ENCODE assay signal across 8 mouse cellular contexts in genomic region chr7:70352617-70353016, GRCm38 (mm10). TPM values are rescaled to one million over a fixed set of nuclear protein-coding genes. Genes with fewer than 3 reads are reported as not detected.
DNase-seq lines count a peak whose midpoint lies in the region; ATAC-seq and TF ChIP-seq lines count a peak whose summit lies in the region.

No protein-coding gene starts in this region.

- ATAC-seq in heart, embryonic 14.5 days (ENCODE audit: insufficient number of reproducible peaks, insufficient read depth, low FRiP score, low read depth), result no peak
- no peak for ATAC-seq in embryonic facial prominence, embryonic 13.5 days (ENCODE audit: insufficient number of reproducible peaks, insufficient read depth, low FRiP score, low TSS enrichment, low read depth)
- ATAC-seq in intestine, postnatal 0 days, result no peak
- ATAC-seq in midbrain, postnatal 0 days (ENCODE audit: low FRiP score), result no peak
- no peak for ATAC-seq in erythroblast, adult 5-6 weeks (replicated peaks; ENCODE audit: low FRiP score, poor library complexity, severe bottlenecking)
- no peak for ATAC-seq in erythroid progenitor cell, adult 5-6 weeks (replicated peaks; ENCODE audit: low FRiP score, poor library complexity, severe bottlenecking)

- TF ChIP-seq CTCF in intestine, postnatal 0 days (IDR thresholded peaks at IDR 0.05; ENCODE audit: low read depth), result no peak
- no peak for TF ChIP-seq CTCF in midbrain, postnatal 0 days (IDR thresholded peaks at IDR 0.05)

- DNase-seq in heart, postnatal 10 days, result no peak
- DNase-seq in midbrain, postnatal 0 days (ENCODE audit: low spot score), result no peak
- no peak for DNase-seq in left cerebral cortex, adult 18-20 months (ENCODE audit: low spot score in 2 of 2)

- peaks cover 7 to 11% of the 10 kb centered on the region in 2 experiments for H3K4me1 ChIP-seq in heart, embryonic 14.5 days (ENCODE audit: control insufficient read depth in 2 of 2, insufficient read depth in 2 of 2, low read length in 2 of 2)
- peaks cover 42% of the 10 kb centered on the region for H3K4me1 ChIP-seq in embryonic facial prominence, embryonic 13.5 days
- H3K4me1 ChIP-seq in intestine, postnatal 0 days (replicated peaks; ENCODE audit: control insufficient read depth, insufficient read depth, low read length), result peaks cover 5% of the 10 kb centered on the region; the same call in 1 of the 2 replicates
- H3K4me1 ChIP-seq in midbrain, postnatal 0 days (ENCODE audit: insufficient read depth, low read length), result no peaks in the 10 kb centered on the region

- H3K36me3 ChIP-seq in heart, embryonic 14.5 days (ENCODE audit: control insufficient read depth, insufficient read depth, low read length), result peaks cover 8% of the 10 kb centered on the region; the same call in 1 of the 2 replicates
- H3K36me3 ChIP-seq in embryonic facial prominence, embryonic 13.5 days, result no peaks in the 10 kb centered on the region
- no peaks in the 10 kb centered on the region for H3K36me3 ChIP-seq in intestine, postnatal 0 days (ENCODE audit: control insufficient read depth, insufficient read depth)
- H3K36me3 ChIP-seq in midbrain, postnatal 0 days (ENCODE audit: insufficient read depth, low read length), result no peaks in the 10 kb centered on the region

- peak overlapping the region in 1 of 2 experiments; percentile 62; a peak in 2 of 4 replicates for H3K4me3 ChIP-seq in heart, embryonic 14.5 days (ENCODE audit: control insufficient read depth in 1 of 2, insufficient read depth in 1 of 2, low read depth in 1 of 2, low read length in 2 of 2)
- H3K4me3 ChIP-seq in embryonic facial prominence, embryonic 13.5 days, result peak overlapping the region; percentile 59
- H3K4me3 ChIP-seq in intestine, postnatal 0 days (ENCODE audit: low read depth, low read length), result 0 out of 2 replicates have a peak overlapping the region, but pooled peaks have one; percentile 2
- H3K4me3 ChIP-seq in midbrain, postnatal 0 days (ENCODE audit: low read depth, low read length), result peak overlapping the region; percentile 47; the same call in 1 of the 2 replicates

- whole genome bisulfite sequencing in heart, embryonic 14.5 days, result 47% methylated on average over 3 of the region's 3 CpGs
- 18% methylated on average over 3 of the region's 3 CpGs for WGBS in embryonic facial prominence, embryonic 13.5 days
- 52% methylated on average over 3 of the region's 3 CpGs for WGBS in intestine, postnatal 0 days
- WGBS in midbrain, postnatal 0 days, result 27% methylated on average over 3 of the region's 3 CpGs

- H3K9me3 ChIP-seq in heart, embryonic 14.5 days (ENCODE audit: control insufficient read depth, low read length), result no peaks in the 10 kb centered on the region
- no peaks in the 10 kb centered on the region for H3K9me3 ChIP-seq in embryonic facial prominence, embryonic 13.5 days
- no peaks in the 10 kb centered on the region for H3K9me3 ChIP-seq in intestine, postnatal 0 days (ENCODE audit: control insufficient read depth)
- H3K9me3 ChIP-seq in midbrain, postnatal 0 days (ENCODE audit: low read length), result no peaks in the 10 kb centered on the region

- H3K27ac ChIP-seq in heart, embryonic 14.5 days (replicated peaks in 1 of 2; ENCODE audit: control insufficient read depth in 1 of 2, insufficient read depth in 1 of 2, low read depth in 2 of 2, low read length in 2 of 2), result no peak overlapping the region
- peak overlapping the region; percentile 34; the same call in 1 of the 2 replicates for H3K27ac ChIP-seq in embryonic facial prominence, embryonic 13.5 days
- no peak overlapping the region for H3K27ac ChIP-seq in intestine, postnatal 0 days (ENCODE audit: low read depth, low read length)
- H3K27ac ChIP-seq in midbrain, postnatal 0 days (ENCODE audit: low read depth, low read length), result no peak overlapping the region

- intact Hi-C loops in heart, postnatal 10 days (cut with DNase I), result loop anchor here (1.0 to 10.0 kb wide), 2 partner anchors 8 to 1612 kb away; no protein-coding TSS in a partner anchor

- peak overlapping the region; percentile 90 for H3K4me2 ChIP-seq in heart, embryonic 14.5 days (ENCODE audit: low read length)
- peak overlapping the region; percentile 73 for H3K4me2 ChIP-seq in embryonic facial prominence, embryonic 13.5 days
- peak overlapping the region; percentile 96; the same call in 1 of the 2 replicates for H3K4me2 ChIP-seq in intestine, postnatal 0 days (replicated peaks; ENCODE audit: low read depth)
- peak overlapping the region; percentile 65 for H3K4me2 ChIP-seq in midbrain, postnatal 0 days (ENCODE audit: low read depth, low read length, poor library complexity, severe bottlenecking)

- H3K9ac ChIP-seq in heart, embryonic 14.5 days (ENCODE audit: low read length), result no peak overlapping the region; the same call in 1 of the 2 replicates
- H3K9ac ChIP-seq in embryonic facial prominence, embryonic 13.5 days, result peak overlapping the region; percentile 61
- H3K9ac ChIP-seq in intestine, postnatal 0 days (ENCODE audit: low read depth, low read length), result no peak overlapping the region
- no peak overlapping the region for H3K9ac ChIP-seq in midbrain, postnatal 0 days (replicated peaks; ENCODE audit: low read length, poor library complexity, severe bottlenecking)

- peaks cover 61% of the 10 kb centered on the region for H3K27me3 ChIP-seq in heart, embryonic 14.5 days (ENCODE audit: control insufficient read depth, insufficient read depth, low read length)
- peaks cover 65% of the 10 kb centered on the region for H3K27me3 ChIP-seq in embryonic facial prominence, embryonic 13.5 days
- H3K27me3 ChIP-seq in intestine, postnatal 0 days (replicated peaks; ENCODE audit: control insufficient read depth, insufficient read depth, low read length), result no peaks in the 10 kb centered on the region; the same call in none of the 2 replicates
- H3K27me3 ChIP-seq in midbrain, postnatal 0 days (ENCODE audit: insufficient read depth, low read length), result peaks cover 37% of the 10 kb centered on the region

RNA-seq across cellular contexts. Expression of gene Nr2f2, which starts 13.9 kb away (rescaled TPM):
- 28.3 and 32.5 TPM in 2 replicates for polyA plus RNA-seq in heart, embryonic 14.5 days (2014; fragmentation: Nextera tagmentation; extraction: Ambion mirVana)
- total RNA-seq in heart, postnatal 10 days (2021), result 10 to 100 TPM; 25.2 to 30.0 TPM
- 36.0 and 42.9 TPM in 2 replicates for polyA plus RNA-seq in embryonic facial prominence, embryonic 13.5 days (2015; fragmentation: Nextera tagmentation; extraction: Ambion mirVana)
- 17.9 and 19.1 TPM in 2 replicates for polyA plus RNA-seq in intestine, postnatal 0 days (2015; fragmentation: Nextera tagmentation; extraction: Ambion mirVana)
- total RNA-seq in midbrain, postnatal 0 days (2014; rRNA removed), result 38.9 and 43.2 TPM in 2 replicates
- polyA plus RNA-seq in midbrain, postnatal 0 days (2015; fragmentation: Nextera tagmentation; extraction: Ambion mirVana), result 65.4 and 81.6 TPM in 2 replicates
- total RNA-seq in left cerebral cortex, adult 18-20 months (2021), result 10 to 100 TPM; 35.3 to 42.7 TPM
- total RNA-seq in erythroblast, adult 5-6 weeks (2015; ENCODE audit: low replicate concordance), result not detected in 2 replicates
- total RNA-seq in erythroblast, adult 5-6 weeks (2017; ENCODE audit: low replicate concordance), result not detected in 2 replicates
- not detected in 2 replicates for total RNA-seq in erythroid progenitor cell, adult 5-6 weeks (2015; ENCODE audit: low replicate concordance)
- not detected in 2 replicates for total RNA-seq in erythroid progenitor cell, adult 5-6 weeks (2017; ENCODE audit: low replicate concordance)

Comparison
In these comparisons a context has a peak if more than half of its experiments do, and no peak if none do; other contexts are left out.
1. RNA of gene Nr2f2, which starts 13.9 kb away (total RNA-seq): 35.3 to 42.7 TPM in left cerebral cortex, adult 18-20 months, 38.9 to 43.2 TPM in midbrain, postnatal 0 days and 25.2 to 30.0 TPM in heart, postnatal 10 days; not detected in erythroblast, adult 5-6 weeks and not detected in erythroid progenitor cell, adult 5-6 weeks; every median in the first group is over 10 times any median in the second.
2. Peak in every context shown above with its lines, with median percentiles within 50 percentile points of each other: H3K4me2 ChIP-seq.